Mouse (Mus musculus) heart, adult 2 months (tissue): ENCODE results near the gene Cip2a. TPM values are rescaled to one million over a fixed set of nuclear protein-coding genes. Genes with fewer than 3 reads are reported as not detected.

Source experiments
- DNase-seq, 2 experiments: peaks; one replicate each; pipeline ENCODE4 v3.0.0; 2021
- H3K27ac ChIP-seq: fragments of 200-600 bp; 2 replicates; pipeline ENCODE4 v1.8.1; 2022
- H3K27me3 ChIP-seq: fragments of 200-500 bp; 2 replicates; pipeline ENCODE4 v1.6.1; 2012; ENCODE audit warnings: mild to moderate bottlenecking, low read length, inconsistent platforms, mixed read lengths; ENCODE audit not compliant: control insufficient read depth, insufficient read depth
- H3K36me3 ChIP-seq: fragments of 200-500 bp; 2 replicates; pipeline ENCODE4 v1.6.1; 2012; ENCODE audit warnings: low read length, inconsistent platforms; ENCODE audit not compliant: control insufficient read depth, insufficient read depth
- H3K4me1 ChIP-seq: fragments of 200-500 bp; 2 replicates; pipeline ENCODE4 v1.6.1; 2011; ENCODE audit warnings: low read length; ENCODE audit not compliant: control insufficient read depth, insufficient read depth
- H3K4me3 ChIP-seq: fragments of 200-600 bp; 2 replicates; pipeline ENCODE4 v1.8.1; 2022
- H3K79me2 ChIP-seq: fragments of 200-500 bp; replicated peaks from 2 replicates; pipeline ENCODE4 v1.6.1; 2012; ENCODE audit warnings: mild to moderate bottlenecking, inconsistent platforms, low read length, moderate library complexity, mixed read lengths; ENCODE audit not compliant: control insufficient read depth, insufficient read depth
- H3K9ac ChIP-seq: fragments of 200-500 bp; 2 replicates; pipeline ENCODE4 v1.6.1; 2012; ENCODE audit warnings: low read depth, mild to moderate bottlenecking, control low read depth, inconsistent platforms, low read length, mixed read lengths
- CTCF ChIP-seq: fragments of 200-600 bp; IDR thresholded peaks from 2 replicates; pipeline ENCODE4 v1.8.1; 2022; ENCODE audit warnings: antibody characterized with exemption, mild to moderate bottlenecking, moderate library complexity
- EP300 ChIP-seq: fragments of 200-500 bp; IDR thresholded peaks from 2 replicates; pipeline ENCODE4 v1.6.1; 2011; ENCODE audit warnings: low read depth, low read length, control low read depth; ENCODE audit not compliant: insufficient read depth
- POLR2A ChIP-seq: fragments of 200-500 bp; IDR thresholded peaks from 2 replicates; pipeline ENCODE4 v1.6.1; 2011; ENCODE audit warnings: mild to moderate bottlenecking, low read depth, low read length, control low read depth; ENCODE audit not compliant: insufficient read depth
- WGBS: fragments of 180-500 bp; shearing (Covaris S2); methylation state at CpG from one replicate; pipeline ENCODE4 v1.1.7; 2018; 5-methylcytosine and 5-hydroxymethylcytosine counted together
- intact Hi-C: fragments of 180-260 bp; cut with DNase I; formaldehyde crosslinking; loops from one replicate; pipeline ENCODE4 v1.15.1; 2025
- long read RNA-seq: library from polyadenylated mRNA; stranded (forward); transcript quantifications from one replicate; pipeline ENCODE4 v2.0.0, GENCODE M21; 2021
- polyA plus RNA-seq: library from polyadenylated mRNA; depleted of rRNA; stranded (reverse); fragments of >200 nt; gene quantifications from 2 replicates; pipeline ENCODE4 v1.2.3, GENCODE M21; 2012; rRNA removed
- total RNA-seq, 2 experiments: library from RNA; stranded (reverse); gene quantifications; 2 replicates each; pipeline ENCODE4 v1.2.3; 2021

The Cip2a gene
- 1 to 10 TPM in 1 of 2 experiments, under 1 TPM in 1; 0.82 to 1.0 TPM for total RNA-seq
- polyA plus RNA-seq = 0.41 and 0.64 TPM in 2 replicates
- long read RNA-seq = 0 reads

- intact Hi-C loops = no loop called here
These were observed at the start of gene Cip2a, which contains the start of gene Dzip3 for GRCm38 (mm10) chr16:48993559-48994342. TSS of gene Cip2a (plus strand) at chr16:48994185. TSS of gene Dzip3 (minus strand) at chr16:48994165.

GRCm38 (mm10) chr16:48972996-48973395, 21.0 kb upstream of the Cip2a start:
- DNase-seq = no peak
- no peaks in the 10 kb centered on the region for H3K79me2 ChIP-seq
- H3K4me3 ChIP-seq = no peak overlapping the region
- no peaks in the 10 kb centered on the region for H3K27me3 ChIP-seq
- no peak overlapping the region for H3K9ac ChIP-seq
- intact Hi-C loops = no loop called here
- no peaks in the 10 kb centered on the region for H3K4me1 ChIP-seq
- WGBS = over 99% methylated on average over 2 of the region's 2 CpGs
- H3K36me3 ChIP-seq = no peaks in the 10 kb centered on the region
- no peak for TF ChIP-seq CTCF
- no peak overlapping the region for H3K27ac ChIP-seq

More at GRCm38 (mm10) chr16:48993559-48994342, at the start of gene Cip2a, which contains the start of gene Dzip3:
- under 1% methylated on average over 74 of the region's 74 CpGs for WGBS
- Histone ChIP-seq H3K36me3 (no peaks in the 10 kb centered on the region), H3K9ac (peak within 1 kb of the TSS; percentile 100), H3K79me2 (0 out of 2 replicates have a peak, but pooled peaks cover 1% of the 10 kb centered on the region), H3K27me3 (no peaks in the 10 kb centered on the region), H3K4me3 (peak within 1 kb of the TSS; percentile 94), H3K4me1 (peaks cover 1% of the 10 kb centered on the region), H3K27ac (peak within 1 kb of the TSS; percentile 87)
- DNase-seq = peak; percentile 89 to 90
- TF ChIP-seq CTCF = peak; percentile 23
- TF ChIP-seq EP300 = peak; percentile 7; the same call in 1 of the 2 replicates
- 0 out of 2 replicates have a peak, but pooled peaks have one; percentile 38 for TF ChIP-seq POLR2A

- DNase-seq = no peak
- intact Hi-C loops = no loop called here
- TF ChIP-seq CTCF (peak; percentile 41), POLR2A (no peak)
- no peak overlapping the region for H3K27ac ChIP-seq
- H3K9ac ChIP-seq = no peak overlapping the region
- 98% methylated on average over 1 of the region's 1 CpGs for WGBS
- no peaks in the 10 kb centered on the region for H3K79me2 ChIP-seq
- H3K4me3 ChIP-seq = no peak overlapping the region
- H3K36me3 ChIP-seq = no peaks in the 10 kb centered on the region
- H3K4me1 ChIP-seq = no peaks in the 10 kb centered on the region
- H3K27me3 ChIP-seq = no peaks in the 10 kb centered on the region
These were observed 20.4 kb upstream of the Cip2a start for GRCm38 (mm10) chr16:48973548-48973947.

GRCm38 (mm10) chr16:48979965-48980364, 14.0 kb upstream of the Cip2a start:
- no peak for DNase-seq
- H3K9ac ChIP-seq = no peak overlapping the region
- intact Hi-C loops = no loop called here
- no peaks in the 10 kb centered on the region for H3K79me2 ChIP-seq
- no peak for TF ChIP-seq CTCF
- no peak for TF ChIP-seq EP300
- TF ChIP-seq POLR2A = no peak
- no peak overlapping the region for H3K27ac ChIP-seq
- H3K4me1 ChIP-seq = no peaks in the 10 kb centered on the region
- H3K36me3 ChIP-seq = no peaks in the 10 kb centered on the region
- H3K27me3 ChIP-seq = no peaks in the 10 kb centered on the region
- H3K4me3 ChIP-seq = no peak overlapping the region

- no peak for DNase-seq
- H3K79me2 ChIP-seq = no peaks in the 10 kb centered on the region
- TF ChIP-seq CTCF (no peak), EP300 (no peak), POLR2A (no peak)
- H3K4me1 ChIP-seq = peaks cover 2% of the 10 kb centered on the region; the same call in 1 of the 2 replicates
- intact Hi-C loops = no loop called here
- H3K36me3 ChIP-seq = peaks cover 2% of the 10 kb centered on the region
- 80% methylated on average over 5 of the region's 5 CpGs for WGBS
- no peak overlapping the region for H3K4me3 ChIP-seq
- H3K27me3 ChIP-seq = no peaks in the 10 kb centered on the region
- no peak overlapping the region for H3K9ac ChIP-seq
- H3K27ac ChIP-seq = no peak overlapping the region
These were observed 8.9 kb upstream of the Cip2a start for GRCm38 (mm10) chr16:48985034-48985627.

GRCm38 (mm10) chr16:48989700-48990099, 4.3 kb upstream of the Cip2a start:
- H3K9ac ChIP-seq = no peak overlapping the region

More at GRCm38 (mm10) chr16:48989700-48990099, 4.3 kb upstream of the Cip2a start:
- Histone ChIP-seq H3K27me3 (no peaks in the 10 kb centered on the region), H3K36me3 (peaks cover 2% of the 10 kb centered on the region), H3K4me3 (no peak overlapping the region), H3K27ac (no peak overlapping the region), H3K4me1 (peaks cover 3% of the 10 kb centered on the region), H3K79me2 (no peaks in the 10 kb centered on the region)
- intact Hi-C loops = no loop called here
- no peak for DNase-seq
- no peak for TF ChIP-seq POLR2A
- no peak for TF ChIP-seq EP300
- TF ChIP-seq CTCF = no peak
